Mouse (Mus musculus) CH12.LX (cell line): ENCODE measurements around the gene Lrch1. TPM values are rescaled to one million over a fixed set of nuclear protein-coding genes. Genes with fewer than 3 reads are reported as not detected.

Source experiments
- DNase-seq: peaks from one replicate; pipeline ENCODE4 v3.0.0-alpha.2; 2013; ENCODE audit errors: extremely low read depth
- H3K27ac ChIP-seq: 2 replicates; pipeline ENCODE4 v1.5.1; 2012; ENCODE audit warnings: low read depth, mild to moderate bottlenecking, control low read depth, moderate library complexity; ENCODE audit not compliant: insufficient read depth
- H3K27me3 ChIP-seq: replicated peaks from 2 replicates; pipeline ENCODE3; 2012; ENCODE audit warnings: inconsistent platforms
- H3K36me3 ChIP-seq, 2 experiments: replicated peaks in 1 of 2; 2 replicates each; pipeline versions ENCODE3 to v1.6.1; 2012; ENCODE audit warnings: inconsistent platforms in 1 of 2, low read length in 1 of 2, mild to moderate bottlenecking in 1 of 2, mixed read lengths in 1 of 2, moderate library complexity in 1 of 2; ENCODE audit not compliant: control insufficient read depth in 1 of 2, insufficient read depth in 1 of 2
- H3K4me1 ChIP-seq, 2 experiments: 2 replicates each; pipeline ENCODE4 v1.6.1; 2012; ENCODE audit warnings: inconsistent platforms in 1 of 2, moderate library complexity in 1 of 2; ENCODE audit not compliant: insufficient read depth in 2 of 2, control insufficient read depth in 1 of 2
- H3K4me2 ChIP-seq: 2 replicates; pipeline ENCODE4 v1.6.1; 2012; ENCODE audit warnings: low read depth, mild to moderate bottlenecking, control low read depth; ENCODE audit not compliant: poor library complexity, insufficient read depth, severe bottlenecking
- H3K4me3 ChIP-seq, 3 experiments: fragments of 150-350 bp in 1 of 3; sonication (generic) in 1 of 3; replicated peaks in 1 of 3; 2 replicates each; pipeline versions ENCODE3 to v1.5.1; 2011 to 2012; ENCODE audit warnings: low read depth in 2 of 3, low read length in 2 of 3, mild to moderate bottlenecking in 2 of 3, moderate library complexity in 2 of 3, control low read depth in 1 of 3, improper control_type of control experiment in 1 of 3, inconsistent platforms in 1 of 3, mixed read lengths in 1 of 3; ENCODE audit not compliant: poor library complexity in 1 of 3
- H3K79me2 ChIP-seq: replicated peaks from 2 replicates; pipeline ENCODE4 v1.6.1; 2012; ENCODE audit warnings: mild to moderate bottlenecking, moderate library complexity; ENCODE audit not compliant: control insufficient read depth, poor library complexity, insufficient read depth, severe bottlenecking; ENCODE audit errors: extremely low read depth
- H3K9ac ChIP-seq: 2 replicates; pipeline ENCODE4 v1.6.1; 2012; ENCODE audit warnings: low read depth, mild to moderate bottlenecking, control low read depth, moderate library complexity; ENCODE audit not compliant: insufficient read depth
- H3K9me3 ChIP-seq: replicated peaks from 2 replicates; pipeline ENCODE3; 2012; ENCODE audit warnings: low read length, inconsistent platforms, mixed read lengths
- CHD2 ChIP-seq: IDR thresholded peaks from 2 replicates; pipeline ENCODE4 v1.6.1; 2011; ENCODE audit warnings: low read length, improper control_type of control experiment
- E2F4 ChIP-seq: IDR thresholded peaks from 2 replicates; pipeline ENCODE4 v1.6.1; 2011; ENCODE audit warnings: low read depth, low read length, improper control_type of control experiment; ENCODE audit not compliant: insufficient replicate concordance
- ETS1 ChIP-seq: conservative IDR thresholded peaks from 2 replicates; pipeline ENCODE4 v1.6.1; 2012; ENCODE audit warnings: low read depth, mild to moderate bottlenecking, inconsistent platforms, low read length, improper control_type of control experiment, moderate library complexity
- IRF4 ChIP-seq: IDR thresholded peaks from 2 replicates; pipeline ENCODE4 v1.6.1; 2014; ENCODE audit warnings: low read depth, mild to moderate bottlenecking, inconsistent platforms, low read length, improper control_type of control experiment
- JUND ChIP-seq: conservative IDR thresholded peaks from 2 replicates; pipeline ENCODE4 v1.6.1; 2011; ENCODE audit warnings: low read depth, low read length, improper control_type of control experiment
- MAFK ChIP-seq: IDR thresholded peaks from 2 replicates; pipeline ENCODE4 v1.6.1; 2011; ENCODE audit warnings: low read length, improper control_type of control experiment; ENCODE audit not compliant: insufficient replicate concordance
- MAX ChIP-seq: IDR thresholded peaks from 2 replicates; pipeline ENCODE4 v1.6.1; 2011; ENCODE audit warnings: low read length, improper control_type of control experiment
- MAZ ChIP-seq: IDR thresholded peaks from 2 replicates; pipeline ENCODE4 v1.6.1; 2012; ENCODE audit warnings: low read depth, mild to moderate bottlenecking, inconsistent platforms, low read length, improper control_type of control experiment, moderate library complexity
- MXI1 ChIP-seq: IDR thresholded peaks from 2 replicates; pipeline ENCODE4 v1.6.1; 2011; ENCODE audit warnings: mild to moderate bottlenecking, low read depth, low read length, improper control_type of control experiment
- MYC ChIP-seq: IDR thresholded peaks from 2 replicates; pipeline ENCODE4 v1.6.1; 2011; ENCODE audit warnings: low read depth, mild to moderate bottlenecking, improper control_type of control experiment, low read length
- POLR2A ChIP-seq: IDR thresholded peaks from 2 replicates; pipeline ENCODE4 v1.6.1; 2011; ENCODE audit warnings: low read depth, mild to moderate bottlenecking, improper control_type of control experiment, low read length
- RAD21 ChIP-seq: IDR thresholded peaks from 2 replicates; pipeline ENCODE4 v1.6.1; 2011; ENCODE audit warnings: low read depth, mild to moderate bottlenecking, low read length, improper control_type of control experiment, moderate library complexity
- RCOR1 ChIP-seq: conservative IDR thresholded peaks from 2 replicates; pipeline ENCODE4 v1.6.1; 2012; ENCODE audit warnings: low read depth, mild to moderate bottlenecking, inconsistent platforms, low read length, improper control_type of control experiment
- SIN3A ChIP-seq: IDR thresholded peaks from 2 replicates; pipeline ENCODE4 v1.6.1; 2012; ENCODE audit warnings: low read length, improper control_type of control experiment, inconsistent platforms
- SMC3 ChIP-seq: IDR thresholded peaks from 2 replicates; pipeline ENCODE4 v1.6.1; 2011; ENCODE audit warnings: low read depth, low read length, improper control_type of control experiment
- TCF12 ChIP-seq: IDR thresholded peaks from 2 replicates; pipeline ENCODE4 v1.6.1; 2014; ENCODE audit warnings: low read depth, mild to moderate bottlenecking, inconsistent platforms, low read length, improper control_type of control experiment
- UBTF ChIP-seq: IDR thresholded peaks from 2 replicates; pipeline ENCODE4 v1.6.1; 2012; ENCODE audit warnings: low read depth, mild to moderate bottlenecking, inconsistent platforms, low read length, improper control_type of control experiment, moderate library complexity
- USF2 ChIP-seq: conservative IDR thresholded peaks from 2 replicates; pipeline ENCODE4 v1.6.1; 2011; ENCODE audit warnings: low read depth, low read length, improper control_type of control experiment
- ZC3H11A ChIP-seq: IDR thresholded peaks from 2 replicates; pipeline ENCODE4 v1.6.1; 2012; ENCODE audit warnings: low read depth, mild to moderate bottlenecking, inconsistent platforms, low read length, improper control_type of control experiment
- ZNF384 ChIP-seq: IDR thresholded peaks from 2 replicates; pipeline ENCODE4 v1.6.1; 2012; ENCODE audit warnings: low read depth, low read length, improper control_type of control experiment, inconsistent platforms
- dilution Hi-C: fragments of 300-500 bp; cut with MboI; formaldehyde crosslinking; loops from 2 replicates; pipeline ENCODE4 v1.14.3; 2020; ENCODE audit warnings: low sequenced_read_pairs; ENCODE audit not compliant: extremely low pct_unique_long_range_greater_than_20kb, extremely low pct_ligation_motif_present
- in situ Hi-C: fragments of 300-500 bp; cut with MboI; formaldehyde crosslinking; loops from 3 replicates; pipeline ENCODE4 v1.14.3; 2019; ENCODE audit warnings: low sequenced_read_pairs, low pct_ligation_motif_present, low pct_unique_long_range_greater_than_20kb, mixed read lengths
- polyA plus RNA-seq: library from polyadenylated mRNA; unstranded; fragments of >175 nt; gene quantifications from 2 replicates; pipeline ENCODE4 v1.2.1, GENCODE M21; 2012; ENCODE audit warnings: low read depth; ENCODE audit not compliant: insufficient read length
- total RNA-seq, 2 experiments: library from RNA; depleted of rRNA; stranded (reverse); fragments of 300-350 nt in 1 of 2; fragments of >200 nt in 1 of 2; gene quantifications; 2 replicates each; pipeline ENCODE4 v1.2.3; 2012 to 2014

The Lrch1 gene
- total and polyA plus RNA-seq, 3 experiments = 10.3 to 23.3 (median 12.8) TPM

DNA sequence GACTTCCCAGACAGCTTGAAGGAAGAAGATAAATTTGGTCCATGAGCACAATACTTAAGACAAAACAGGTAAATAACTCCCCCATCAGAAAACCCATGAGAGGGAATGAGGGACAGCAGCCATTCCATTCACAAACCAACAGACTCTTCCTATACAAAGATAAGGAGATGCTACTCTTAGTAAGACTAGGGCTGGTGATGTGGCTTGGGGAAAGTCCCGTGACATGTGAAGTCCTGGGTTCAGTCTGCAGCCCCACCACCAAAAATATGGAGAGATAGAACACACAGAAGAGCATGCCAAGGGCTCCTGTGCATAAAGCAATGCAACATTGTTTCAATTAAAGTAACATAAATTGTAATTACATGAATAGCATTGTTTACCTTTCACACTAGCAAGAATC, 88.5 kb downstream of the Lrch1 start:
- H3K4me1 ChIP-seq = peaks cover 8 to 36% of the 10 kb centered on the region in 2 experiments; a peak in 3 of 4 replicates
- no peak for DNase-seq
- H3K4me2 ChIP-seq = no peak overlapping the region
- H3K79me2 ChIP-seq = no peaks in the 10 kb centered on the region
- peaks cover 2 to 39% of the 10 kb centered on the region in 2 experiments for H3K36me3 ChIP-seq
- dilution Hi-C loops = no loop called here
- no peak for TF ChIP-seq UBTF
- TF ChIP-seq MAZ = no peak
- TF ChIP-seq ZC3H11A = no peak
- no peak for TF ChIP-seq SIN3A
- TF ChIP-seq E2F4 = no peak
- TF ChIP-seq MAX = no peak
- TF ChIP-seq RAD21 = no peak
- no peak for TF ChIP-seq RCOR1
- TF ChIP-seq TCF12 = no peak
- no peak for TF ChIP-seq CHD2
- in situ Hi-C loops = no loop called here
- H3K27ac ChIP-seq = no peak overlapping the region
- peaks cover 2% of the 10 kb centered on the region for H3K9me3 ChIP-seq
- no peak overlapping the region for H3K4me3 ChIP-seq
- no peaks in the 10 kb centered on the region for H3K27me3 ChIP-seq
- no peak overlapping the region for H3K9ac ChIP-seq

DNA sequence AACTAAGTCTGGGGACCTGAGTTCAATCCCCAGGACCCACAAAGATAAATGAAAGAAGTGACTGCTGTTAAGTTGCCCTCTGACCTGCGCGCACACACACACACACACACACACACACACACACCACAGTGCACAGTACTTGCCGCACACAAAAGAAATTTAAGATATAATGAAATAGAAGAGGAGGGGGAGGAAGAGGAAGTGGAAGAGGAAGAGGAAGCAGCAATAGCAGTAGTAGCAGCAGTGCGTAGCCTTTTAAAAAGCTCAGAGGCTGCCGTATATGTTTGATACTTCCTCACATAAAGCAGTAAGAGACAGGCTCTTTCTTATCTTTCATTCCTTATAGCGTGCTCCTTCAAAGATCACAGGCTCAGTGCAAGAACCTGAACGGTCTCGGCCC, 92.2 kb downstream of the Lrch1 start:
- Histone ChIP-seq H3K9ac (no peak overlapping the region), H3K27ac (no peak overlapping the region), H3K4me3 (no peak overlapping the region), H3K4me2 (no peak overlapping the region), H3K36me3 (peaks cover 2 to 51% of the 10 kb centered on the region in 2 experiments), H3K9me3 (peaks cover 2% of the 10 kb centered on the region), H3K27me3 (no peaks in the 10 kb centered on the region), H3K4me1 (peaks cover 6 to 31% of the 10 kb centered on the region in 2 experiments; a peak in 3 of 4 replicates), H3K79me2 (no peaks in the 10 kb centered on the region)
- in situ Hi-C loops = no loop called here
- TF ChIP-seq IRF4 = no peak
- no peak for TF ChIP-seq USF2
- TF ChIP-seq RAD21 = no peak
- no peak for TF ChIP-seq UBTF
- TF ChIP-seq RCOR1 = no peak
- TF ChIP-seq POLR2A = no peak
- no peak for TF ChIP-seq JUND
- TF ChIP-seq MAZ = no peak
- TF ChIP-seq MYC = no peak
- TF ChIP-seq MAX = no peak
- no peak for TF ChIP-seq SMC3
- no peak for TF ChIP-seq ZNF384
- TF ChIP-seq ZC3H11A = no peak
- TF ChIP-seq MXI1 = no peak
- no peak for TF ChIP-seq ETS1
- no peak for TF ChIP-seq MAFK
- no peak for DNase-seq
- dilution Hi-C loops = no loop called here
